Mouse (Mus musculus): Measurements from ENCODE around the gene Ifitm10. TPM values are rescaled to one million over a fixed set of nuclear protein-coding genes. Genes with fewer than 3 reads are reported as not detected.

The Ifitm10 gene
- total RNA-seq, 1 experiment, result 0.71 TPM

GRCm38 (mm10) chr7:142389961-142390650 lies 16.6 kb upstream of the Ifitm10 start:
- H3K9ac ChIP-seq (ENCODE audit: insufficient read depth, low read depth, low read length, poor library complexity, severe bottlenecking), result no peak overlapping the region
- H3K27ac ChIP-seq (ENCODE audit: insufficient read depth, low read depth, low read length, poor library complexity, severe bottlenecking), result no peak overlapping the region
- in situ Hi-C loops (cut with MboI; ENCODE audit: low sequenced_read_pairs in 2 of 2, unreplicated experiment in 2 of 2), result no loop called here
- DNase-seq (ENCODE audit: low read depth, low spot score), result no peak
- peaks cover 0 to 27% of the 10 kb centered on the region in 2 experiments for H3K4me1 ChIP-seq (ENCODE audit: control insufficient read depth in 2 of 2, insufficient read depth in 2 of 2, low read length in 2 of 2, poor library complexity in 1 of 2)
- H3K4me3 ChIP-seq (ENCODE audit: insufficient read depth in 1 of 2, low read depth in 1 of 2, low read length in 2 of 2, poor library complexity in 1 of 2, severe bottlenecking in 1 of 2), result no peak overlapping the region
- H3K9me3 ChIP-seq (ENCODE audit: control insufficient read depth, insufficient read depth, low read depth, low read length), result no peaks in the 10 kb centered on the region
- H3K36me3 ChIP-seq (ENCODE audit: control insufficient read depth, insufficient read depth, low read length, poor library complexity, severe bottlenecking), result peaks cover 10% of the 10 kb centered on the region
- TF ChIP-seq HCFC1 (IDR thresholded peaks at IDR 0.05; ENCODE audit: borderline replicate concordance, insufficient read depth, low read length) (no peak), MAFK (IDR thresholded peaks at IDR 0.05; ENCODE audit: insufficient read depth, low read depth, low read length) (no peak), CHD2 (IDR thresholded peaks at IDR 0.05; ENCODE audit: low read depth, low read length) (no peak), ZC3H11A (IDR thresholded peaks at IDR 0.05; ENCODE audit: borderline replicate concordance, low read depth, low read length) (no peak), ZNF384 (IDR thresholded peaks at IDR 0.05; ENCODE audit: low read depth, low read length) (no peak)

- in situ Hi-C loops (cut with MboI; ENCODE audit: low sequenced_read_pairs in 2 of 2, unreplicated experiment in 2 of 2), result no loop called here
- H3K9ac ChIP-seq (ENCODE audit: insufficient read depth, low read depth, low read length, poor library complexity, severe bottlenecking), result no peak overlapping the region
Observed at GRCm38 (mm10) chr7:142388740-142389139, 15.2 kb upstream of the Ifitm10 start.

GRCm38 (mm10) chr7:142388198-142388597 lies 14.6 kb upstream of the Ifitm10 start:
- Histone ChIP-seq H3K9ac (ENCODE audit: insufficient read depth, low read depth, low read length, poor library complexity, severe bottlenecking) (no peak overlapping the region), H3K4me1 (ENCODE audit: control insufficient read depth in 2 of 2, insufficient read depth in 2 of 2, low read length in 2 of 2, poor library complexity in 1 of 2) (peaks cover 0 to 21% of the 10 kb centered on the region in 2 experiments; a peak in 2 of 4 replicates), H3K27ac (ENCODE audit: insufficient read depth, low read depth, low read length, poor library complexity, severe bottlenecking) (no peak overlapping the region), H3K4me3 (ENCODE audit: insufficient read depth in 1 of 2, low read depth in 1 of 2, low read length in 2 of 2, poor library complexity in 1 of 2, severe bottlenecking in 1 of 2) (no peak overlapping the region), H3K9me3 (ENCODE audit: control insufficient read depth, insufficient read depth, low read depth, low read length) (no peaks in the 10 kb centered on the region), H3K36me3 (ENCODE audit: control insufficient read depth, insufficient read depth, low read length, poor library complexity, severe bottlenecking) (peaks cover 29% of the 10 kb centered on the region)
- TF ChIP-seq MAFK (IDR thresholded peaks at IDR 0.05; ENCODE audit: insufficient read depth, low read depth, low read length) (no peak), ZNF384 (IDR thresholded peaks at IDR 0.05; ENCODE audit: low read depth, low read length) (no peak), ZC3H11A (IDR thresholded peaks at IDR 0.05; ENCODE audit: borderline replicate concordance, low read depth, low read length) (no peak), HCFC1 (IDR thresholded peaks at IDR 0.05; ENCODE audit: borderline replicate concordance, insufficient read depth, low read length) (no peak), CHD2 (IDR thresholded peaks at IDR 0.05; ENCODE audit: low read depth, low read length) (no peak)
- in situ Hi-C loops (cut with MboI; ENCODE audit: low sequenced_read_pairs in 2 of 2, unreplicated experiment in 2 of 2), result no loop called here
- no peak for DNase-seq (ENCODE audit: low read depth, low spot score)

More at GRCm38 (mm10) chr7:142388740-142389139, 15.2 kb upstream of the Ifitm10 start:
- TF ChIP-seq HCFC1 (IDR thresholded peaks at IDR 0.05; ENCODE audit: borderline replicate concordance, insufficient read depth, low read length) (no peak), ZC3H11A (IDR thresholded peaks at IDR 0.05; ENCODE audit: borderline replicate concordance, low read depth, low read length) (no peak), CHD2 (IDR thresholded peaks at IDR 0.05; ENCODE audit: low read depth, low read length) (no peak)
- H3K4me3 ChIP-seq (ENCODE audit: insufficient read depth in 1 of 2, low read depth in 1 of 2, low read length in 2 of 2, poor library complexity in 1 of 2, severe bottlenecking in 1 of 2), result no peak overlapping the region
- peaks cover 0 to 27% of the 10 kb centered on the region in 2 experiments for H3K4me1 ChIP-seq (ENCODE audit: control insufficient read depth in 2 of 2, insufficient read depth in 2 of 2, low read length in 2 of 2, poor library complexity in 1 of 2)
- no peaks in the 10 kb centered on the region for H3K9me3 ChIP-seq (ENCODE audit: control insufficient read depth, insufficient read depth, low read depth, low read length)
- peaks cover 24% of the 10 kb centered on the region for H3K36me3 ChIP-seq (ENCODE audit: control insufficient read depth, insufficient read depth, low read length, poor library complexity, severe bottlenecking)
- no peak overlapping the region for H3K27ac ChIP-seq (ENCODE audit: insufficient read depth, low read depth, low read length, poor library complexity, severe bottlenecking)
- DNase-seq (ENCODE audit: low read depth, low spot score), result no peak

- Histone ChIP-seq H3K36me3 (ENCODE audit: control insufficient read depth, insufficient read depth, low read length, poor library complexity, severe bottlenecking) (peaks cover 35% of the 10 kb centered on the region), H3K4me1 (ENCODE audit: control insufficient read depth in 2 of 2, insufficient read depth in 2 of 2, low read length in 2 of 2, poor library complexity in 1 of 2) (peaks cover 0 to 16% of the 10 kb centered on the region in 2 experiments; a peak in 2 of 4 replicates), H3K9me3 (ENCODE audit: control insufficient read depth, insufficient read depth, low read depth, low read length) (no peaks in the 10 kb centered on the region), H3K9ac (ENCODE audit: insufficient read depth, low read depth, low read length, poor library complexity, severe bottlenecking) (peak within 1 kb of the TSS; percentile 92), H3K27ac (ENCODE audit: insufficient read depth, low read depth, low read length, poor library complexity, severe bottlenecking) (peak within 1 kb of the TSS; percentile 58; the same call in 1 of the 2 replicates), H3K4me3 (ENCODE audit: insufficient read depth in 1 of 2, low read depth in 1 of 2, low read length in 2 of 2, poor library complexity in 1 of 2, severe bottlenecking in 1 of 2) (peak within 1 kb of the TSS; percentile 85 to 88)
- DNase-seq (ENCODE audit: low read depth, low spot score), result peak; percentile 96
- in situ Hi-C loops (cut with MboI; ENCODE audit: low sequenced_read_pairs in 2 of 2, unreplicated experiment in 2 of 2), result no loop called here
- no peak for TF ChIP-seq CHD2 (IDR thresholded peaks at IDR 0.05; ENCODE audit: low read depth, low read length)
- TF ChIP-seq MAFK (IDR thresholded peaks at IDR 0.05; ENCODE audit: insufficient read depth, low read depth, low read length), result 0 out of 2 replicates have a peak, but pooled peaks have one; percentile 38
- TF ChIP-seq HCFC1 (IDR thresholded peaks at IDR 0.05; ENCODE audit: borderline replicate concordance, insufficient read depth, low read length), result no peak
- TF ChIP-seq ZNF384 (IDR thresholded peaks at IDR 0.05; ENCODE audit: low read depth, low read length), result no peak
- TF ChIP-seq ZC3H11A (IDR thresholded peaks at IDR 0.05; ENCODE audit: borderline replicate concordance, low read depth, low read length), result no peak
Observed at GRCm38 (mm10) chr7:142387419-142388148, 14.0 kb upstream of the Ifitm10 start, which contains the start of gene Ctsd. Gene Ctsd (minus strand): TSS chr7:142388038.
